Mouse (Mus musculus) heart, adult 8-10 months (tissue): ENCODE data around the gene Xrra1. TPM values are rescaled to one million over a fixed set of nuclear protein-coding genes. Genes with fewer than 3 reads are reported as not detected.
"Not testable (repeated sequence)": the region's sequence is repeated elsewhere in the genome, so short reads cannot be mapped to it uniquely, and the experiment has no call there.

Experiments used
- DNase-seq: peaks from one replicate; pipeline ENCODE4 v3.0.0; 2022; ENCODE audit warnings: low spot score
- total RNA-seq, 4 experiments: library from RNA; stranded (reverse); gene quantifications; 2 replicates each; pipeline ENCODE4 v1.2.4; 2022

The Xrra1 gene
- total RNA-seq, 4 experiments from 2014 or later = not detected

DNA sequence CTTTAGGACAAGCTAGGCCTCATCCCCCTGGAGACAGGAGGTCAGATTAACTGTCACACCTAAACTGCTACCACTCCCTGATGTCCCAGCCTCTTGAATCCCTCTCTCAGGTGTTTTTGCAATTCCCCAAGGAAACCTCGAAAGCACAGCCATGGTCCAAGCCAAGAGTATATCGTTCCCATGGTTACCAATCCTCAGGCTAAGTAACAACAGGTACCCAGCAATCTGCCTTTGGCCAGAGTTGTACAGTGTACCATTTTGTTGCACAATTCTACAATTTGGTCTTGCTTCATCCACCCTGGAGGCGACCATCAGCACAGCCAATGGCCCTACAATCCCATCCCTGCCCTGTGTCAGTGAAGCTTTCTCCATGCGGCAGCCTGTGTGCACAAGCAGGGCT is 38.0 kb downstream of the Xrra1 start:
- DNase-seq = no peak

DNA sequence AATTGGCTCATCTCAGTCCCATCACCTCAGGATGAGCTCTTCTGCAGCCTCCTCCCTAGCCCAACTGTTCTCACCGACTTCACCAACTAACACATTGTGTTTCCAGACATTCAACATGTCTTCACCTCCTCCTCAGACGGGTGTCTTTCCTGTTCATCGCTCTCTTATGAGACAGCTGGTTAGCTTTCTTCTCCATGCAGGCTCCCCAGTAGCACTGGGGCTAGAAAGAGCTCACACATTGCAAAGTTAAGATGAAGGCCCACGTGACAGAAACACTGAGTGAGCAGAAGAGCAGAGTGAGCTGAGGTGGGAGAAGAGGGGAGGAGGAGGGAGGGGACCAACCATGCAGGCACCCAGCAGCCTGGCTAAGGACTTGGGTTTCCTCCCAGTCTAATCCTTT is 43.3 kb downstream of the Xrra1 start:
- no peak for DNase-seq

- no peak for DNase-seq
These were observed 44.2 kb downstream of the Xrra1 start for GRCm38 (mm10) chr7:99902918-99903665.

DNA sequence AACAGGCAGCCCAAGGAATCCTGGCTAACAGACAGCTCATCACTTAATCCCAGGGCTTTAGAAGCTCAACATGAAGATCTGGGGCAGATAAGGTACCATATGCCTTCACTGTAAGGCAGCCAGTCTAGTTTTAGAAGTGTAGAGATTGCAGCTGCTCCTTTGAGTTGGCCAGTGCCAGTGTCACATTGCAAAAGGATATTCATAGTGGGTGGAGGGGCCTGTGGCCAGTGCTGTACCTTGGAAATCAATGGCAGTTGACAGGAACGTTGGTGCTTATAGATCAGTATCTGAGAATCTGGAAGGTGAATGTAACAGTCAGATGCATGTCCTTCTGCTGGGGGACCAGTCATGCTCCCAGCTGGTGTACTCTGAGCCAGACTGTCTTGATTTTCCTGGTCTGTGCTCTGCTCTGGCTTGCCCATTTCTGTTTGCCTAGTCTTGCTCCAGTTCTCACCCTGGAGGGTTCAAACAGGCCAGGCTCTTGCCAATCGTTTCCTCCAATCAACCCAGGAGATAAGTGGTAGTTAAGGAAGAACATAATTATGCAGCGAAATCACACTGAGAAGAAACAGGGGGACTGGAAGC is 45.6 kb downstream of the Xrra1 start:
- DNase-seq = no peak

DNA sequence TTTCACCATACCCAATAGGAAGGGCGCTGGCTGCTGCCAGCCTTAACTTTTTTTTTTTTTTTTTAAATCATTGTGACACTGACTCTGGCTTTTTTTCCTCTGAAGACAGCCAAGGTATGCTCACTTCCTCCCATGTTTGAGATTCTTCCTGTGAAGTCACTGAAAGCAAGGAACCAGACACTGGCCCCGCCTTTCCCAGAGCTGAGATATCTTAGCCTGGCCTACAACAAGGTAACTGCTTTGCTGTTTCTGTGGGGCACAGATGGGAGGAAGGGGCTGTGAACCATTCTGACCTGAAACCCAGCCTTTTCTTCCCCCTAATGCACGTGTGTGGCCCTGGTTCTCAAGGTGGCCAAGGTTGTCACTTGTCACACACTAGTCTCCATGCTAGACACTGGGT is 47.4 kb downstream of the Xrra1 start:
- DNase-seq = no peak

- no peak for DNase-seq
These were observed 48.5 kb downstream of the Xrra1 start for GRCm38 (mm10) chr7:99907463-99907862.

DNA sequence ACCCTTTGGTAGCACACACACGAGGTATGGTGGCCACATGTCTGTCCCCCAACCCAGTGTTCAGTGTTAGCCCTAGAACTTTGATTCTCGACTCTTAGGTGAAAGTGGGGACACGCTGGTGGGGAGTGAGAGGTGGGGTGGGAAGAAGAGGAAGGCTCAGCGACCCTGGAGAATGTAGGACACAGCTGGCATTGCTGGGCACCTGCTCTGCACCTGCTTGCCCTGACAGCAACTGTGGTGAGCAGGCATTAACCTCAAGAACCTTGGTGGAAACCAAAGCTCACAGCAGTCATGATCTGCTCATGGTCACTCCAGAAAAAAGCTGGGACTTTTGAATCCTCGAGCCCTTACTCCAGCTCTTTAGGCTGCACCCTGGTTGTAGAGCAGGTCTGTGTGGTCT is 52.1 kb downstream of the Xrra1 start:
- no peak for DNase-seq

DNA sequence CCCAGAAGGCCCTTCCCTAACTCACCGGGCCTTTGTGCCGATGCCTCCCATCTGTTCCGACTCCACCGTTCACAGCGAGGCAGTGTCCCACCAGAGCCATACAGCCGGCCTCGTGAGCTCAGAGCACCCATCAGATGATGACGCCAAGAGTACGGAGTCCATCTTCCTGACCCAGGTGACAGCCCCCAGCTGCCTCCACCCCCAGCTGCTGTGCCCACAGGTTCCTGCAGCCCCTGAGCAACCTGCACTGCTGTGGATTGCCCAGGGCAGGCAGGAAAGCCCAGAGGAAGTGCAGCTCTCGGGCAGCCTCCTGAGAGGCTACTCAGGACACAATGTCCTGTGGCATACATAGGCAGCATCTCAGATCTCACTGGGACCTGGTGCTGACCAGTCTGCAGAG is 55.4 kb downstream of the Xrra1 start:
- no peak for DNase-seq

DNA sequence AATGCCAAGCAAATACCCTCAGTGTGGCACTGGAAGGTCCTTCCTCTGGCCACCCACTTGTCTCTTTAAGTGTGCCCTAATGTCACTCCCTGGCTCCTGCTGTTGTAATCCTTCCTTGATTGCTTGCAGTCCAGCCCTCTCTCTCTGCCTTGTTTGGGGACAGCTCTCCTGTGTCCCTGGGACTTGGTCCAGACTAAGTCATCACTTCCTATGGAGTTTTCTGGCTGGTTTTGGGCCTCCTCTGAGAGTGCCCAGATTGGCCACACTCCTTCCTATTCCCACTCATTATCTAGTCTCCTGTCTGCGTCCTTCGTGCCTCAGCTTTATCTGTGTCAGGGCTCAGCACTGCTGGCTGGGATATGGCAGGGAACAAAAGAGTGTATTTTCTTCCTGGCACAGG is 56.6 kb downstream of the Xrra1 start:
- no peak for DNase-seq

GRCm38 (mm10) chr7:99916741-99917319 is 57.9 kb downstream of the Xrra1 start:
- no peak for DNase-seq

- no peak for DNase-seq
These were observed 58.5 kb downstream of the Xrra1 start for GRCm38 (mm10) chr7:99917320-99917844.

GRCm38 (mm10) chr7:99919164-99919563 is 60.2 kb downstream of the Xrra1 start:
- DNase-seq = no peak

DNA sequence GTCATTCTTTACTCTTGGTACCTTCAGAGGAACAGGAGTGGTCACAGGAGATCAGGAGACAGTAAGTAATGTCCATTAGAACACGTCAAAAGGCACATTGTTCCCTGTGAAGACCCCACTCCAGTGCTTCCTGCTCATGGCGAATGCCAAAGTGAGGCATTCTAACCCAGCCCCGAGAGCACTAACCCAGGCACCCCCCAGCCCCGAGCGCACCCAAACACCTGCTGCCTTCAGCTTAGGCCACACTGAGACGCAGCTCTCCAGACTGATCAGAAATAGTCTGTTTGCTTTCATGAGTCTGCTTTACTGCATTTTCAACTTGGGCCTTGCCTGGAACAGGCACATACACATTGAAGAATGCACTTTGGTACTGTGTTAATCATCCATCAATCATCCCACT is 61.1 kb downstream of the Xrra1 start:
- DNase-seq = no peak

- DNase-seq = no peak
These were observed 61.5 kb downstream of the Xrra1 start for GRCm38 (mm10) chr7:99920416-99920815.

GRCm38 (mm10) chr7:99926916-99927714 is 68.2 kb downstream of the Xrra1 start:
- peak; percentile 73 for DNase-seq

DNA sequence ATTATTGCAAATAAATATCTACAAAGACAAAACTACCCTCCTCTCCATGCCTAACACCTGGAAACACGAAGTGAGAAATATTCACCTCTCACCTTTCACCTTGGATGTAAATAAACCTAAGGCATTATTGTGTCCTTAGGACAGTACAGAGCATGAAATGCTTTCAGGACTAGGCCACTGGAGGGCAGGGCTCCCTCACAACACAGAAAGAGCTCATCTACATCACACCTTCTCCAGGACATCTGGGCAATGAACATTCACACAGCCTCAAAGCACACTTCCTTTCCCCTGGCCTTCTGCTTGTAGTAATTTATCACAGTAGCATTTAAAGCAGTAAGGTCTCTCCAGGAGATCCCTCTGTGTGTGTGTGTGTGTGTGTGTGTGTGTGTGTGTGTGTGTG is 76.8 kb downstream of the Xrra1 start:
- DNase-seq = no peak

- DNase-seq = no peak
These were observed 81.8 kb downstream of the Xrra1 start for GRCm38 (mm10) chr7:99940669-99941068.

- DNase-seq = no peak
These were observed 85.6 kb downstream of the Xrra1 start for GRCm38 (mm10) chr7:99944520-99944919.

- DNase-seq = not testable (repeated sequence)
These were observed 86.1 kb downstream of the Xrra1 start for GRCm38 (mm10) chr7:99945012-99945411.

DNA sequence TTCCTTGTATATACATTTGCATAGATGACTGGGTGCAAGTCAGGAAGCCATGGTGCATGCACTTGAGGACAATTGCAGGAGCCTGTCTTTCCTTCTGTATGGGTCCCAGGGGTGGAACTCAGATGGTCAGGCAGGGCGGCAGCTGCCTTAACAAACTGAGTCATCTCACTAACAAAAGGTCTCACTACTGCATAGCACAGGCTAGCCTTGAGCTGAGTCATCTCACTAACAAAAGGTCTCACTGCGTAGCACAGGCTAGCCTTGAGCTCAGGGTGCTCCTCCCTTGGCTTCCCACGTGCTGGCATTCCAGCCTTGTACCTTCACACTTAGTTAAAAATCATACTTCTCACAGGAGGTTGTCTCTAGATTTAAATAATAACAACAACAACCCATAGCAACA is 87.0 kb downstream of the Xrra1 start:
- DNase-seq = no peak

GRCm38 (mm10) chr7:99946356-99946755 is 87.4 kb downstream of the Xrra1 start:
- no peak for DNase-seq

DNA sequence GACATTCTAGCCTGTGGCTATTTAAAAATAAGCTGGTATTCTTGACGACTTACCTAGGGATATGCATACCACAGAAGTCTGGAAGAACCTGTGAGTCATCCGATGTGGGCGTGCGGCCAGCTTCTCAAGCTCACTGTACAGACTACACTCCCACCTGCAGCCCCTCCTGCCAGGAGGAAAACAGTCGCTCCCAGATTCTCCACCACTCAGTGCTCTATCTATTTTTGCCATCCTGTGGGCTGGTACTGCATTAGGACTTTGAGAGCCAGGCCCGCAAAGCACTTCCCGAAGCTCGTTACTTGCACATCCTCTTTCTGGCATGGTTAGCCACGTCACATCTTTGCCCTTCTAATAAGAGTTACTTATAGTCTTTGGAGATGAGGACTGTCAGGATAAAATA is 88.4 kb downstream of the Xrra1 start:
- no peak for DNase-seq
